Mouse (Mus musculus) embryonic facial prominence, embryonic 13.5 days (tissue): ENCODE data around the gene Serac1. TPM values are rescaled to one million over a fixed set of nuclear protein-coding genes. Genes with fewer than 3 reads are reported as not detected.

Experiments used
- ATAC-seq: fragments of 200-750 bp; cut with Nextera tagmentation; 2 replicates; pipeline ENCODE4 v1.8.0; 2017; ENCODE audit warnings: low read depth; ENCODE audit not compliant: insufficient number of reproducible peaks, insufficient read depth, low FRiP score, low TSS enrichment
- H3K27ac ChIP-seq: fragments of 300-500 bp; sonication (generic); 2 replicates; pipeline ENCODE4 v1.5.1; 2015; ENCODE audit warnings: moderate library complexity, mild to moderate bottlenecking, inconsistent platforms
- H3K27me3 ChIP-seq: fragments of 300-500 bp; sonication (generic); 2 replicates; pipeline ENCODE4 v1.6.1; 2015; ENCODE audit warnings: mild to moderate bottlenecking, inconsistent platforms
- H3K36me3 ChIP-seq: fragments of 300-500 bp; sonication (generic); 2 replicates; pipeline ENCODE4 v1.6.1; 2015; ENCODE audit warnings: mild to moderate bottlenecking, inconsistent platforms
- H3K4me1 ChIP-seq: fragments of 300-500 bp; sonication (generic); 2 replicates; pipeline ENCODE4 v1.6.1; 2015; ENCODE audit warnings: inconsistent platforms
- H3K4me2 ChIP-seq: fragments of 300-500 bp; sonication (generic); 2 replicates; pipeline ENCODE4 v1.6.1; 2015; ENCODE audit warnings: moderate library complexity, mild to moderate bottlenecking, inconsistent platforms
- H3K4me3 ChIP-seq: fragments of 300-500 bp; sonication (generic); 2 replicates; pipeline ENCODE4 v1.5.1; 2015; ENCODE audit warnings: mild to moderate bottlenecking, inconsistent platforms
- H3K9ac ChIP-seq: fragments of 300-500 bp; sonication (generic); 2 replicates; pipeline ENCODE4 v1.6.1; 2015; ENCODE audit warnings: mild to moderate bottlenecking, inconsistent platforms
- H3K9me3 ChIP-seq: fragments of 300-500 bp; sonication (generic); 2 replicates; pipeline ENCODE4 v1.6.1; 2016; ENCODE audit warnings: inconsistent platforms
- WGBS: fragments of 180-500 bp; shearing (Covaris S2); methylation state at CpG from one replicate; pipeline ENCODE4 v1.1.7; 2015; ENCODE audit warnings: mixed read lengths; 5-methylcytosine and 5-hydroxymethylcytosine counted together
- polyA plus RNA-seq: library from polyadenylated mRNA; unstranded; fragments of >200 nt; fragmentation: Nextera tagmentation; extraction: Ambion mirVana; gene quantifications from 2 replicates; pipeline ENCODE4 v1.2.1, GENCODE M21; 2015

The Serac1 gene
- polyA plus RNA-seq, 1 experiment from 2014 or later, result 6.8 TPM

GRCm38 (mm10) chr17:6003661-6004060, 75.9 kb downstream of the Serac1 start:
- H3K36me3 ChIP-seq, result peaks cover 7% of the 10 kb centered on the region; the same call in 1 of the 2 replicates
- WGBS, result 82% methylated on average over 6 of the region's 6 CpGs
- no peaks in the 10 kb centered on the region for H3K9me3 ChIP-seq
- H3K4me1 ChIP-seq, result peaks cover 20% of the 10 kb centered on the region
- no peak overlapping the region for H3K4me2 ChIP-seq
- no peak overlapping the region for H3K27ac ChIP-seq
- H3K4me3 ChIP-seq, result no peak overlapping the region
- no peak overlapping the region for H3K9ac ChIP-seq
- no peaks in the 10 kb centered on the region for H3K27me3 ChIP-seq
- no peak for ATAC-seq

GRCm38 (mm10) chr17:6002563-6002962, 77.0 kb downstream of the Serac1 start:
- H3K9me3 ChIP-seq, result no peaks in the 10 kb centered on the region
- 90% methylated on average over 6 of the region's 6 CpGs for WGBS
- H3K4me2 ChIP-seq, result no peak overlapping the region
- H3K9ac ChIP-seq, result no peak overlapping the region
- H3K36me3 ChIP-seq, result 0 out of 2 replicates have a peak, but pooled peaks cover 7% of the 10 kb centered on the region
- H3K4me3 ChIP-seq, result no peak overlapping the region
- no peak for ATAC-seq
- no peak overlapping the region for H3K27ac ChIP-seq
- H3K27me3 ChIP-seq, result no peaks in the 10 kb centered on the region
- H3K4me1 ChIP-seq, result peaks cover 23% of the 10 kb centered on the region

GRCm38 (mm10) chr17:6001836-6002235, 77.7 kb downstream of the Serac1 start:
- Histone ChIP-seq H3K4me1 (peaks cover 27% of the 10 kb centered on the region), H3K4me3 (no peak overlapping the region)

GRCm38 (mm10) chr17:6001389-6001788, 78.2 kb downstream of the Serac1 start:
- Histone ChIP-seq H3K27ac (no peak overlapping the region), H3K9ac (no peak overlapping the region), H3K4me1 (peaks cover 25% of the 10 kb centered on the region), H3K27me3 (no peaks in the 10 kb centered on the region), H3K36me3 (0 out of 2 replicates have a peak, but pooled peaks cover 7% of the 10 kb centered on the region), H3K4me3 (no peak overlapping the region), H3K4me2 (no peak overlapping the region), H3K9me3 (no peaks in the 10 kb centered on the region)
- no peak for ATAC-seq
- WGBS, result 81% methylated on average over 6 of the region's 6 CpGs

More at GRCm38 (mm10) chr17:6001836-6002235, 77.7 kb downstream of the Serac1 start:
- no peak overlapping the region for H3K27ac ChIP-seq
- WGBS, result 78% methylated on average over 7 of the region's 7 CpGs
- H3K27me3 ChIP-seq, result no peaks in the 10 kb centered on the region
- H3K36me3 ChIP-seq, result 0 out of 2 replicates have a peak, but pooled peaks cover 7% of the 10 kb centered on the region
- no peaks in the 10 kb centered on the region for H3K9me3 ChIP-seq
- H3K4me2 ChIP-seq, result no peak overlapping the region
- H3K9ac ChIP-seq, result no peak overlapping the region
- ATAC-seq, result no peak

GRCm38 (mm10) chr17:6000864-6001319, 78.6 kb downstream of the Serac1 start:
- Histone ChIP-seq H3K4me1 (peaks cover 20% of the 10 kb centered on the region), H3K4me3 (no peak overlapping the region)
- ATAC-seq, result no peak

GRCm38 (mm10) chr17:5999039-5999543, 80.5 kb downstream of the Serac1 start:
- Histone ChIP-seq H3K36me3 (0 out of 2 replicates have a peak, but pooled peaks cover 7% of the 10 kb centered on the region), H3K9ac (no peak overlapping the region), H3K27ac (no peak overlapping the region), H3K27me3 (no peaks in the 10 kb centered on the region), H3K4me1 (peaks cover 11% of the 10 kb centered on the region), H3K4me3 (no peak overlapping the region), H3K4me2 (no peak overlapping the region), H3K9me3 (no peaks in the 10 kb centered on the region)
- no peak for ATAC-seq
- 79% methylated on average over 5 of the region's 5 CpGs for WGBS

More at GRCm38 (mm10) chr17:6000864-6001319, 78.6 kb downstream of the Serac1 start:
- WGBS, result 85% methylated on average over 8 of the region's 8 CpGs
- Histone ChIP-seq H3K4me2 (no peak overlapping the region), H3K27me3 (no peaks in the 10 kb centered on the region), H3K27ac (no peak overlapping the region), H3K9ac (no peak overlapping the region), H3K9me3 (no peaks in the 10 kb centered on the region), H3K36me3 (0 out of 2 replicates have a peak, but pooled peaks cover 7% of the 10 kb centered on the region)

GRCm38 (mm10) chr17:5998235-5998500, 81.4 kb downstream of the Serac1 start:
- Histone ChIP-seq H3K9ac (no peak overlapping the region), H3K4me3 (no peak overlapping the region), H3K4me1 (peaks cover 11% of the 10 kb centered on the region), H3K27ac (no peak overlapping the region), H3K9me3 (no peaks in the 10 kb centered on the region), H3K27me3 (no peaks in the 10 kb centered on the region), H3K36me3 (0 out of 2 replicates have a peak, but pooled peaks cover 3% of the 10 kb centered on the region), H3K4me2 (no peak overlapping the region)
- no peak for ATAC-seq

GRCm38 (mm10) chr17:5997380-5998234, 81.9 kb downstream of the Serac1 start:
- H3K36me3 ChIP-seq, result no peaks in the 10 kb centered on the region
- no peak overlapping the region for H3K4me3 ChIP-seq
- H3K27me3 ChIP-seq, result no peaks in the 10 kb centered on the region
- H3K4me2 ChIP-seq, result no peak overlapping the region
- WGBS, result 70% methylated on average over 16 of the region's 16 CpGs
- H3K27ac ChIP-seq, result no peak overlapping the region
- H3K9me3 ChIP-seq, result no peaks in the 10 kb centered on the region
- no peak overlapping the region for H3K9ac ChIP-seq
- H3K4me1 ChIP-seq, result peaks cover 11% of the 10 kb centered on the region
- ATAC-seq, result no peak

GRCm38 (mm10) chr17:5996589-5996988, 83.0 kb downstream of the Serac1 start:
- H3K4me2 ChIP-seq, result no peak overlapping the region
- H3K27ac ChIP-seq, result no peak overlapping the region
- WGBS, result 59% methylated on average over 14 of the region's 14 CpGs
- H3K9me3 ChIP-seq, result no peaks in the 10 kb centered on the region
- H3K9ac ChIP-seq, result no peak overlapping the region
- no peak overlapping the region for H3K4me3 ChIP-seq
- ATAC-seq, result no peak
- H3K4me1 ChIP-seq, result peaks cover 8% of the 10 kb centered on the region
- H3K27me3 ChIP-seq, result no peaks in the 10 kb centered on the region
- no peaks in the 10 kb centered on the region for H3K36me3 ChIP-seq

GRCm38 (mm10) chr17:5994606-5995005, 84.9 kb downstream of the Serac1 start:
- no peak for ATAC-seq
- Histone ChIP-seq H3K4me3 (no peak overlapping the region), H3K9ac (no peak overlapping the region), H3K36me3 (no peaks in the 10 kb centered on the region), H3K9me3 (no peaks in the 10 kb centered on the region), H3K4me2 (no peak overlapping the region), H3K4me1 (peaks cover 7% of the 10 kb centered on the region), H3K27ac (no peak overlapping the region), H3K27me3 (no peaks in the 10 kb centered on the region)
- 84% methylated on average over 6 of the region's 6 CpGs for WGBS

GRCm38 (mm10) chr17:5993581-5994260, 85.8 kb downstream of the Serac1 start:
- no peaks in the 10 kb centered on the region for H3K9me3 ChIP-seq
- WGBS, result 74% methylated on average over 3 of the region's 3 CpGs
- no peak for ATAC-seq

More at GRCm38 (mm10) chr17:5993581-5994260, 85.8 kb downstream of the Serac1 start:
- Histone ChIP-seq H3K27ac (no peak overlapping the region), H3K4me1 (peaks cover 7% of the 10 kb centered on the region), H3K36me3 (no peaks in the 10 kb centered on the region), H3K4me3 (no peak overlapping the region), H3K27me3 (no peaks in the 10 kb centered on the region), H3K4me2 (no peak overlapping the region), H3K9ac (no peak overlapping the region)
